Mouse (Mus musculus) T-helper 2 cell (primary cell): Measurements from ENCODE around the gene Klk1b1.
"Not testable (repeated sequence)": the region's sequence is repeated elsewhere in the genome, so short reads cannot be mapped to it uniquely, and the experiment has no call there.

Experiments used
- in situ Hi-C: fragments of 300-600 bp; cut with MboI, MseI; formaldehyde crosslinking; loops from one replicate; pipeline ENCODE4 v1.15.1; 2025; ENCODE audit warnings: high pct_unique_total_duplicates

The Klk1b1 gene

GRCm38 (mm10) chr7:44004847-44005246, 38.3 kb downstream of the Klk1b1 start:
- in situ Hi-C loops, result no loop called here

GRCm38 (mm10) chr7:44011868-44012267, 45.3 kb downstream of the Klk1b1 start, which contains the start of gene Klk1b26:
Gene Klk1b26, plus strand, starts transcription at chr7:44012168.
- in situ Hi-C loops, result not testable (repeated sequence)

GRCm38 (mm10) chr7:44014666-44015065, 48.1 kb downstream of the Klk1b1 start:
- in situ Hi-C loops, result not testable (repeated sequence)

GRCm38 (mm10) chr7:44015071-44015470, 48.5 kb downstream of the Klk1b1 start:
- in situ Hi-C loops, result no loop called here
